Mouse (Mus musculus) left cerebral cortex, adult 2 months (tissue): Measurements from ENCODE around the gene Alkbh1. TPM values are rescaled to one million over a fixed set of nuclear protein-coding genes. Genes with fewer than 3 reads are reported as not detected.
A peak's percentile ranks its signal among the peaks of the same experiment; 100 is the strongest.

Experiments
- DNase-seq, 2 experiments: peaks; one replicate each; pipeline ENCODE4 v3.0.0; 2021 to 2022; ENCODE audit warnings: low spot score in 2 of 2, mixed read lengths in 1 of 2; ENCODE audit errors: extremely low spot score in 1 of 2
- H3K27ac ChIP-seq: fragments of 200-600 bp; 2 replicates; pipeline ENCODE4 v1.8.1; 2022
- H3K4me3 ChIP-seq: fragments of 200-600 bp; 2 replicates; pipeline ENCODE4 v1.8.1; 2022
- CTCF ChIP-seq: fragments of 200-600 bp; IDR thresholded peaks from 2 replicates; pipeline ENCODE4 v1.8.1; 2022; ENCODE audit warnings: antibody characterized with exemption, mild to moderate bottlenecking, moderate library complexity
- intact Hi-C: fragments of 180-260 bp; cut with DNase I; formaldehyde crosslinking; loops from one replicate; pipeline ENCODE4 v1.15.1; 2025
- total RNA-seq, 2 experiments: library from RNA; stranded (reverse); gene quantifications; 2 replicates each; pipeline ENCODE4 v1.2.3; 2021

Alkbh1 gene
- total RNA-seq, 2 experiments from 2014 or later, result 19.0 to 19.6 TPM

DNA sequence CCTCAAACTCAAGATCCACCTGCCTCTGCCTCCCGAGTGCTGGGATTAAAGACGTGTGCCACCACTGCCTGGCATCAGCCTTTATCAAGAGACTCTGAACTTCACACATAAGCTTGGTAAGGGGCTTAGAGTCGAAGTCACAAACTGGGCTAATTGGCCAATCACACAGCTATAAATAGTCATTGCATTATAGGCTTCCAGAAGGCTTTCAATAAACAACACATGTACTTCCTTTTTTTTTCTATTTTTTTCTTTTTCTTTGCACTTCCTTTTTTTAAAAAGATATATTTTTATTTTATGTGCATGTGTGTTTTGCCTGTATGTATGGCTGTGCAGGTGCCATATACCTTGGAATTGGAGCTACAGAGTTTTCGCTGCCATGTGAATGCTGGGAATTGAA is 28.5 kb downstream of the Alkbh1 start:
- intact Hi-C loops, result loop anchor here (10.0 kb wide), 1 partner anchor 619 kb away; no protein-coding TSS in a partner anchor
- no peak for DNase-seq
- H3K4me3 ChIP-seq, result no peak overlapping the region
- no peak for TF ChIP-seq CTCF
- no peak overlapping the region for H3K27ac ChIP-seq

DNA sequence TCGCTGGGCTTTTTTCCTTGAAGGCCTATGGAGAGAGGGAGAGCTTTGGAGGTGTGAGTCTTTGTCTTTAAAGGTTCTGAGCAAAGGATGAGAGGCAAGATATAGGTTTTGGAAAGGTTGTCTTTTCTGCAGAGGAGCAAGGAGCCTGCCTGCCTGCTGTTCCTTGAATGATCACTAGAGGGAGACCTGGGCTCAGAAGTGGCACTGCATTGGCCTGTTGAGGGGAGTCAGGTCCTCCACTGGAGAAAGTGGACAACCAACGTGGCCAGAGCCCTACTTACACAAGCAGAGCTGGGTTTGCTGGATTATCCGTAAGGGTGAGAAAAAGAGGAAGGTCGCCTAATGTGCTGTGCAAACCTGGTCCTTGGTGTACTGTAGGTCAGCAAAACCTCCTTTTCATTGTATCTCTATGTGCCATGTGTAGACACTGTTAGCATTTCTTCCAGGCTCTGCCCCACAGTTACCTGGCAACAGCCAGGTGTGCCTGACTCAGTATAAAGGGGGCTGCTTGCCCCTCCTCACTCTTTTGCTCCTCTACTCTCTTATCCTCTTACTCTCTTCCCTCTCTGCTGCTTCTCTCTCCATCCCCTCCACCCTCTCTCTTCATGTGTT is 30.5 kb downstream of the Alkbh1 start:
- DNase-seq, result peak; percentile 65 to 84
- H3K4me3 ChIP-seq, result no peak overlapping the region
- intact Hi-C loops, result loop anchor here (10.0 kb wide), 1 partner anchor 622 kb away; no protein-coding TSS in a partner anchor
- no peak overlapping the region for H3K27ac ChIP-seq
- TF ChIP-seq CTCF, result peak; percentile 96

DNA sequence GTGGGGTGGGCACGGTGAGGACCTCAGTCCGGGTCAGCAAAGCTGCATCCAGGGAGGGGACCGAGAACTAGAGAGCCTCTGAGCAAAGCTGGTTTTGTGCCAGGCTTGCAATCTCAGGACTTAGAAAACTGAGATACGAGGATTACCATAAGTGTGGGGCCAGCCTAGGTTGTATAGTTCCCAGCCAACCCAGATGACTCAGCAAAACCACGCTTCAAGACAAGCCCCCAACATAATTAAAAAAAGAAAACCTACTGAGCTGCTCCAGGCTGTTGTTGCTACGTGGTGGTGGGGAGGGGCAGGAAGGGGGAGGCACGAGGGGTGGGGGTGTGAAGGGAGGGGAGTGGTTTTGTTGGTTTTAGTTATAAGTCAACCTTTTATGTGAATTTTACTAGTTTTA is 32.8 kb downstream of the Alkbh1 start:
- H3K4me3 ChIP-seq, result no peak overlapping the region
- intact Hi-C loops, result loop anchor here (10.0 kb wide), 1 partner anchor 624 kb away; no protein-coding TSS in a partner anchor
- no peak for DNase-seq
- no peak overlapping the region for H3K27ac ChIP-seq
- no peak for TF ChIP-seq CTCF

DNA sequence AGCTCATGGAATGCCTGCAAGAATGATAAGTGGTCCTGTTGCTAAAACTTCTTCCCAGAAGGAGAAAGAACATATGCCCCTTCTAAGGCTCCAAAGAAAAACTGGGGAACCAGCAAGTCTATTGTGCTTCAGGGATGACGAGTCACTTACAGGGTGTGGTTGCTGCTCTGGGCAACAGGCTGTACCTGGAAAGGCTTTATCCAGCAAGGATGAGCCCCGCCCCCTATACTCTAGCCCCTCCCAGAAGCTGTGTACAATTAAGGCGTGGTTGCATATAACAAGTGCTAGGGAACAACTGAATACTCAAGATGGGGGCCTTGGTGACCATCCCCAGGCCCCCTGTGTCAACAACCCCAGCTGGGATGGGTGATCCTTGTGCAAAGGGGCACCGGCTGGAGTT is 34.7 kb downstream of the Alkbh1 start:
- DNase-seq, result no peak
- intact Hi-C loops, result no loop called here
- no peak for TF ChIP-seq CTCF
- no peak overlapping the region for H3K4me3 ChIP-seq
- H3K27ac ChIP-seq, result no peak overlapping the region

DNA sequence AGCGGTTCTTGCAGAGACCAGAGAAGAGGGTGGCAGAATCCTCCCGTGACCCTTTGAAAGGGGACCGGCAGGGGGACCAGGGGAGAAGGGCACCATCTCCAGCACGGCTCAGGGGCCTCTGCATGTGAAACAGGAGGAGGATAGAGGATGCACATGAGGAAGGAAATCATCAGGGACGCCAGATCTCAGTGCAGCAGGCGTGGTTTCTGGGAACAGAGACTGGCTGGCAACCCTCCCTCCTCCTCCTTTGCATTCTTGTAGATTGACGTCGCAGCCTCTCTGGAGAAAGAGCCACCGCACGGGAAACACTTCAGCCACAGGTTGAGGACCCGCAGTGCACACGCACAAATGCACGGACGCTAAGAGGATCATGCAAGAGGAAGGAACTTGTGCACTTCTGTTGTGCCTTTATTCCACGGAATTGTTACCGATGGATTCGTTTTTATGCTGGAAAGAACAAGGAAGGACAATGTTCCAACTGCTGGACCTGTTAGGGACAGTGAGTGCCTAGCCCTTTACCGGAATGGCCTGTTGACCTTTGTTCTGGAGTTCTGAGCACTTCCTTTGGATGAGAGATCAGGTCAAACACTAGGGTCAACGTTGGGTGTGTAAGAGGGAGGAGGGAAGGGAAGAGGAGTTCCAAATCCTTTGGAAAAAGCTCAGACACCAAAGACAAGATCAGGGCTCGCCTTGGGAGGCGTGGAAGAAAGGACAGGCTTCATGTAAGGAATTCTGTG is 35.8 kb downstream of the Alkbh1 start:
- no peak for DNase-seq
- no peak for TF ChIP-seq CTCF
- H3K27ac ChIP-seq, result no peak overlapping the region
- intact Hi-C loops, result no loop called here
- H3K4me3 ChIP-seq, result no peak overlapping the region

DNA sequence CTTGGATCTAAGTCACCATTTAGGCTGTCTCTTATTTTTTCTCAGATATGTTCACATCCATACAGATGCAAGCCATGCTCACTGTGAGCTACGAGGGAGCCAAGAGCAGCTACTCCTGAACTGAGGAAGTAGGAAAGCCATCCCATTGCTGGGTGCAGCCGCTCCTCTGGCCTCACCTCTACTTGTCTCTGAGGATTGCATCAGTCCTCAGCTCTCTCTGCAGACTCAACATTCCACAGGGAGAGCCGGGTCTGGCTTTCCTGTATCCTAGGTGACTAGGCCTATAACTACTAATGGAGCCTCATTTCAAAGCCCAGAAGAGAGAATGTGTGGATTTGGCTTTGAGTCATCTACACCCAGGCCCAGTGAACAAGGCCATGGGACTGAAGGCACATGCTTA is 38.1 kb downstream of the Alkbh1 start:
- Histone ChIP-seq H3K4me3 (no peak overlapping the region), H3K27ac (no peak overlapping the region)
- intact Hi-C loops, result no loop called here
- TF ChIP-seq CTCF, result no peak
- no peak for DNase-seq

DNA sequence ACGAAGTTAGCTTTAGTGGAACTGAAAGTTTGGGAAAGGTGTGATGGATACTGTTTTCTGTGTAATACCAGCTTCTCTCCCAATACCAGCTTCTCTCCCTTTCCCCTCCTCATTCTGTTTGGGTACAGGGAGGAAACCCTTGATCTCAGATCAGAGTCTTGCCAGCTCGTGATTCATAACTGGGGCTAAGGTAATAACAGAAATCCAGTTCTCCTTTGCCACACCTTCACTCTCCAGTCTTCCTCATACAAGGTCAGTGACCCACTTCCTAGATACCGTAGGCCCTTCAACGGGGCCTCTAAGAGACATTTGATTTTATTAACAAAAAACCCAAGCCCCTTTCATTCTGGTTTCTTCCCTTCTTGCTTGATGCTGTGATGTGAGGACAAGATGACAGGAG is 38.7 kb downstream of the Alkbh1 start:
- no peak for TF ChIP-seq CTCF
- intact Hi-C loops, result no loop called here

DNA sequence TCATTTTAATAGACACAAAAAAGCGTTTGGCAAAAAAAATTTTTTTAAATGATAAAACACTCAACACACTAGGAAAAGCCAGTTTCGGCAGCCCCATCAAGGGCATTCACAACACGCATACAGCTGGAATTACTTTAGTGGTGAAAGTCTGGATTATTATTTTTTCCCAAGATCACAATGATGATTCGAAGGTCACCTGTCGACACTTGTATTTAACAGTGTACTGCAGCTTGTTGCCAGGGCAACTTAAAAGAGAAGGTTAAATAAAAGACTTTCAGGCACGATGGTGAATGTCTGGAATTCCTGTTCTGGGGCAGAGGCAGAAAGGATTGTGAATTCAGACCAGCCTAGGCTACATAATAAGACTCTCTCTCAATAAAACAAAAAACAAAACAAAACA is 41.9 kb downstream of the Alkbh1 start:
- no peak overlapping the region for H3K27ac ChIP-seq
- H3K4me3 ChIP-seq, result no peak overlapping the region
- no peak for DNase-seq
- no peak for TF ChIP-seq CTCF
- intact Hi-C loops, result no loop called here

More for the DNA sequence above, 38.7 kb downstream of the Alkbh1 start:
- H3K27ac ChIP-seq, result no peak overlapping the region
- H3K4me3 ChIP-seq, result no peak overlapping the region
- no peak for DNase-seq

DNA sequence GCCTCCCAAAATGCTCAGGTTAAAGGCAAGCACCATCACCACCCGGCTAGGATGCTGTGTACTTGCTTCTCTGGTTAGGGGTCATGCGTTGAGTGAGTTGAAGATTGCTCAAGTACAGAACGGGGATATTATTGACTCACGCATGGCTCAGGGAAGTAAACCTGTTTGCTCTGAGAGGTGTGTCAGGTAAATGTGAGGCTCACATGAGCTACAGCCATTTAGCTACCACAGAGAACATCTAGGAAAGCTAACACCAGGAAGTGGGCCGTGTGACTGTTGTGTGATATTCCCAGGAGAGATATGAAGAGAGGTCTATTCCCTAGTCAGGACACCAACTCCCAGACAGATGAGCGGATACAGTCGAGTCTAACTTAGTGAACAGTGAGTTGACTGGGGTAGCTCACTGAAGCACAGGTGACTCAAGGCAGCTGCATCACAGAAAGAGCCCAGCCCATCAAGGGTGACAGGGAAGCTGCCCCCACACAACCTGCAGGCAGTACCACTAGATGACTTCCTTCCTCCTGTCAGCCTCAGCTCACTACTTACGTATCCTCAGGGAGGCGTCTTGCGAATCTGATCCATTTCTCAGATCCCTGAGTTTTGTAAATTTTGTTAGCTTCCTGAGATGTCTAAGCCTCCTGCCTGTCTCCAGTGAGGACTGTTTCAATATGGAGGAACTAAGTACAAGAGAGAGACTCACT is 44.5 kb downstream of the Alkbh1 start:
- no peak for TF ChIP-seq CTCF
- intact Hi-C loops, result no loop called here
- DNase-seq, result no peak
- H3K27ac ChIP-seq, result no peak overlapping the region
- no peak overlapping the region for H3K4me3 ChIP-seq

DNA sequence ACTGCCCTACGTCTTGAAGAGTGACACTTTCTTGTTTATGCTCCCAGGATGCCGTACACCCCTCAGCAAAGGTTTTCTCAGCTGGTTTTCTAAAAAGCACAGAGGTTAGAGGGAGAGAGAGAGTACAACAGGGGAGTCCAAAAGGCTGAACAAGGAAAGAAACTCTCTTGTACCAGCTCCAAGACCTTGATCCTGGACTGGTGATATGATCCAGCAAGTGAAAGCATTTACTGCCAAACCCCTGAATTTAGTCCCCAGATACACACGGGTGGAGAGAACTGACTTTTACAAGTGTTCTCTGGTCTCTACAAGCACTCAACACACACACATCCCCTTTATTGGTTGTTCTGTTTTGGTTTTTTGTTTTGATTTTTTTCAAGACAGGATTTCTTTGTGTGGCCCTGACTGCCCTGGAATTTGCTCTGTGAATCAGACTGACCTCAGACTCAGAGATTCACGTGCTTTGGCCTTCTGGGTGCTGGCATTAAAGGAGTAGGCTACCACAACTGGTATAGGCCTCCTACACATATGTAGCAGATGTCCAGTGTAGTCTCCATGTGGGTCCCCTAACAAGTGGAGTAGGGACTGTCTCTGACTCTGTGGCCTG is 45.9 kb downstream of the Alkbh1 start:
- no peak for TF ChIP-seq CTCF
- Histone ChIP-seq H3K27ac (no peak overlapping the region), H3K4me3 (no peak overlapping the region)
- intact Hi-C loops, result no loop called here
- no peak for DNase-seq

DNA sequence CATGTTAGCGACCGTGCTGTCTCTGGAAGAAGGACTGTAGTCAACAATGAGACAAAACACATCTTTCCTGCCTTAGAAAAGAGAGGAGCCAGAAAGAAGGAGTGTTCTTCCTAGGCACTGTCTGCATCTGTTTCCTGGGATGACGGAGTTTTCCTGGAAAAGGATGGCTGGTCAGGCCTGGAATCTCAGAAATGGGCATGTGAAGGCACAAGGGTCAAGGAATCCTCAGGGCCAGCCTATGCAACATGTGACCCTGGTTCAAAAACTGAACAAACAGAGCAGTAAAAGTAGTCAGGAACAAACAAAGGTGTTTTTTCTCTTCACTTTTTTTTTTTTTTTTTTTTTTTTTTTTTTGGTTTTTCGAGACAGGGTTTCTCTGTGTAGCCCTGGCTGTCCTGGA is 46.7 kb downstream of the Alkbh1 start:
- no peak for TF ChIP-seq CTCF
- intact Hi-C loops, result no loop called here
- H3K27ac ChIP-seq, result no peak overlapping the region
- H3K4me3 ChIP-seq, result no peak overlapping the region
- no peak for DNase-seq

DNA sequence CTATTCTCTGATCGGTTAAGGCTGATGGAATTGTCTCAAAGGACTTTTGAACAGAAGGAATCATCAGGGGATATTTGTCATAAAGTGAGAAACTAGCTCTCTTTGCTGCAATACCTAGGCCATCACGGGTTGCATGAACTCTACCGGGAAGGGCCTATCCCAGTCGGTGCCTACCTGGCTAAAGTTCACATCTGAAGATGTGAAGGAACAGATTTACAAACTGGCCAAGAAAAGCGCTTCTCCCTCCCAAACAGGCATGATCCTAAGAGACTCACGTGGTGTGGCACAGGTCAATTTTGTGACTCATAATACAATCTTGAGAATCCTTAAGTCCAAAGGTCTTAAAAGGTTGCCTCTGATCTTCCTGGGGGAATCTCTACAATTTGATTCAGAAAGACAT is 49.5 kb downstream of the Alkbh1 start:
- no peak overlapping the region for H3K4me3 ChIP-seq
- DNase-seq, result no peak
- intact Hi-C loops, result no loop called here
- no peak for TF ChIP-seq CTCF
- no peak overlapping the region for H3K27ac ChIP-seq
